Mouse (Mus musculus) liver, embryonic 14.5 days (tissue): ENCODE measurements around the gene Krtap28-13.

Experiments used
- CTCF ChIP-seq: IDR thresholded peaks from 2 replicates; pipeline ENCODE4 v1.5.1; 2016; ENCODE audit warnings: antibody characterized with exemption, low read depth, control low read depth
- EP300 ChIP-seq: IDR thresholded peaks from 2 replicates; pipeline ENCODE4 v1.6.1; 2016; ENCODE audit warnings: antibody characterized with exemption, low read depth

DNA sequence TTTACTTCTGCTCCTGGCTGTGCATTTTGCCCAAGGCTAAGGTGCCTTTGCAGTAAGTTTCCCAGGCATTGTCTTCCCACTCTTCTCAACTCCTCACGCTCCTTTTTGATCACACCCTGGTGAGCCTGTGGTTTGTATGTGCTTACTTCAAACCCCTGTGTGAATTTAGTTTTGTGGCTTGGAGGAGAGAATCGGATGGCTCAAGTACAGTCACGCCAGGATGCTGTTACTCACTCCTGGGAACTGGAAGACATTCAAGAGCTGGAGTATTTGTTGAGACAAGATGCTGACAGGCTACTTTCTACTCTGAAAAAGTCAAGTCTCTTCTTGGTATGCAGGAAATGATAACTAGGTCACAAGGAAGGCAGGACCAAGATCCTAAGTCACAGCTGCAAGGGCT lies 30.5 kb downstream of the Krtap28-13 start:
- no peak for TF ChIP-seq CTCF
- no peak for TF ChIP-seq EP300
